8 mouse cellular contexts compared by ENCODE assay signal in genomic region chr9:107587833-107588639, GRCm38 (mm10). TPM values are rescaled to one million over a fixed set of nuclear protein-coding genes. Genes with fewer than 3 reads are reported as not detected.
DNase-seq lines count a peak whose midpoint lies in the region; ATAC-seq lines count a peak whose summit lies in the region.

No protein-coding gene starts in this region.

- peak overlapping the region; percentile 61 for H3K9ac ChIP-seq in hindbrain, embryonic 12.5 days
- H3K9ac ChIP-seq in liver, embryonic 13.5 days, result peak overlapping the region; percentile 89
- H3K9ac ChIP-seq in neural tube, embryonic 15.5 days (replicated peaks), result peak overlapping the region; percentile 65

- no peaks in the 10 kb centered on the region for H3K9me3 ChIP-seq in hindbrain, embryonic 12.5 days (replicated peaks)
- H3K9me3 ChIP-seq in liver, embryonic 13.5 days (replicated peaks), result no peaks in the 10 kb centered on the region
- H3K9me3 ChIP-seq in neural tube, embryonic 15.5 days (replicated peaks), result no peaks in the 10 kb centered on the region

- ATAC-seq in hindbrain, embryonic 12.5 days (ENCODE audit: low FRiP score), result no peak; the same call in 1 of the 2 replicates
- ATAC-seq in liver, embryonic 13.5 days (ENCODE audit: low read depth), result peak; percentile 13
- peak; percentile 45 for ATAC-seq in neural tube, embryonic 15.5 days (ENCODE audit: low FRiP score)

- WGBS in hindbrain, embryonic 12.5 days, result 7% methylated on average over 33 of the region's 33 CpGs
- 1% methylated on average over 33 of the region's 33 CpGs for whole genome bisulfite sequencing in liver, embryonic 13.5 days (ENCODE audit: insufficient replicate concordance)
- WGBS in neural tube, embryonic 15.5 days, result 5% methylated on average over 33 of the region's 33 CpGs

- H3K4me3 ChIP-seq in hindbrain, embryonic 12.5 days, result peak overlapping the region; percentile 60
- peak overlapping the region; percentile 80 for H3K4me3 ChIP-seq in liver, embryonic 13.5 days (replicated peaks)
- peak overlapping the region; percentile 84 for H3K4me3 ChIP-seq in neural tube, embryonic 15.5 days (replicated peaks)

- H3K36me3 ChIP-seq in hindbrain, embryonic 12.5 days, result peaks cover 42% of the 10 kb centered on the region
- H3K36me3 ChIP-seq in liver, embryonic 13.5 days, result peaks cover 70% of the 10 kb centered on the region
- peaks cover 25% of the 10 kb centered on the region for H3K36me3 ChIP-seq in neural tube, embryonic 15.5 days

- H3K4me2 ChIP-seq in hindbrain, embryonic 12.5 days (replicated peaks), result peak overlapping the region; percentile 86
- H3K4me2 ChIP-seq in liver, embryonic 13.5 days, result peak overlapping the region; percentile 85
- peak overlapping the region; percentile 75 for H3K4me2 ChIP-seq in neural tube, embryonic 15.5 days

- H3K27me3 ChIP-seq in hindbrain, embryonic 12.5 days, result no peaks in the 10 kb centered on the region
- H3K27me3 ChIP-seq in liver, embryonic 13.5 days, result no peaks in the 10 kb centered on the region
- no peaks in the 10 kb centered on the region for H3K27me3 ChIP-seq in neural tube, embryonic 15.5 days (replicated peaks)

- no peak overlapping the region for H3K27ac ChIP-seq in hindbrain, embryonic 12.5 days
- peak overlapping the region; percentile 99 for H3K27ac ChIP-seq in liver, embryonic 13.5 days
- H3K27ac ChIP-seq in neural tube, embryonic 15.5 days (replicated peaks), result peak overlapping the region; percentile 72

- H3K4me1 ChIP-seq in hindbrain, embryonic 12.5 days, result peaks cover 13% of the 10 kb centered on the region
- peaks cover 73% of the 10 kb centered on the region for H3K4me1 ChIP-seq in liver, embryonic 13.5 days (replicated peaks)
- peaks cover 17% of the 10 kb centered on the region for H3K4me1 ChIP-seq in neural tube, embryonic 15.5 days

- peak; percentile 81 for DNase-seq in adrenal gland, postnatal 14 days
- DNase-seq in adrenal gland, postnatal 4 days (ENCODE audit: low spot score in 2 of 2), result no peak
- peak; percentile 73 for DNase-seq in 3T3-L1 (ENCODE audit: low read depth, low spot score)
- DNase-seq in embryo, embryonic 11 days, result peak; percentile 68
- peak; percentile 70 for DNase-seq in liver, embryonic 13.5 days
- no peak for DNase-seq in T-cell, adult 2 months (ENCODE audit: low spot score)

RNA-seq across cellular contexts. Expression of gene Ifrd2, which starts 0.6 kb away (rescaled TPM):
- total RNA-seq in adrenal gland, postnatal 14 days (2021), result 42.1 and 43.1 TPM in 2 replicates
- total RNA-seq in adrenal gland, postnatal 4 days (2021), result 10 to 100 TPM; 40.9 to 41.4 TPM
- polyA plus RNA-seq in hindbrain, embryonic 12.5 days (2016; fragmentation: Nextera tagmentation; extraction: Ambion mirVana), result 19.5 and 21.9 TPM in 2 replicates
- 167 and 175 TPM in 2 replicates for polyA plus RNA-seq in liver, embryonic 13.5 days (2015; fragmentation: Nextera tagmentation; extraction: Ambion mirVana)
- 14.4 and 25.2 TPM in 2 replicates for polyA plus RNA-seq in neural tube, embryonic 15.5 days (2015; fragmentation: Nextera tagmentation; extraction: Ambion mirVana)

RNA-seq across cellular contexts. Expression of gene Hyal3, which starts 7.4 kb away (rescaled TPM):
- 1.4 and 1.6 TPM in 2 replicates for total RNA-seq in adrenal gland, postnatal 14 days (2021)
- 1 to 10 TPM; 2.7 to 2.9 TPM for total RNA-seq in adrenal gland, postnatal 4 days (2021)
- polyA plus RNA-seq in hindbrain, embryonic 12.5 days (2016; fragmentation: Nextera tagmentation; extraction: Ambion mirVana), result 1.2 and 1.4 TPM in 2 replicates
- polyA plus RNA-seq in liver, embryonic 13.5 days (2015; fragmentation: Nextera tagmentation; extraction: Ambion mirVana), result 0.82 and 1.2 TPM in 2 replicates
- 2.0 and 2.2 TPM in 2 replicates for polyA plus RNA-seq in neural tube, embryonic 15.5 days (2015; fragmentation: Nextera tagmentation; extraction: Ambion mirVana)

RNA-seq across cellular contexts. Expression of gene Naa80, which starts 9.3 kb away (rescaled TPM):
- 19.6 and 21.0 TPM in 2 replicates for total RNA-seq in adrenal gland, postnatal 14 days (2021)
- total RNA-seq in adrenal gland, postnatal 4 days (2021), result 10 to 100 TPM; 17.4 to 18.0 TPM
- 13.5 and 15.0 TPM in 2 replicates for polyA plus RNA-seq in hindbrain, embryonic 12.5 days (2016; fragmentation: Nextera tagmentation; extraction: Ambion mirVana)
- polyA plus RNA-seq in liver, embryonic 13.5 days (2015; fragmentation: Nextera tagmentation; extraction: Ambion mirVana), result 10.5 and 12.2 TPM in 2 replicates
- polyA plus RNA-seq in neural tube, embryonic 15.5 days (2015; fragmentation: Nextera tagmentation; extraction: Ambion mirVana), result 16.9 and 19.7 TPM in 2 replicates

RNA-seq across cellular contexts. Expression of gene Hyal1, which starts 11.3 kb away (rescaled TPM):
- total RNA-seq in adrenal gland, postnatal 14 days (2021), result 9.9 and 17.6 TPM in 2 replicates
- 1 to 10 TPM; 5.1 to 5.4 TPM for total RNA-seq in adrenal gland, postnatal 4 days (2021)
- 8.1 and 9.6 TPM in 2 replicates for polyA plus RNA-seq in hindbrain, embryonic 12.5 days (2016; fragmentation: Nextera tagmentation; extraction: Ambion mirVana)
- 2.6 TPM in 2 replicates for polyA plus RNA-seq in liver, embryonic 13.5 days (2015; fragmentation: Nextera tagmentation; extraction: Ambion mirVana)
- polyA plus RNA-seq in neural tube, embryonic 15.5 days (2015; fragmentation: Nextera tagmentation; extraction: Ambion mirVana), result 8.5 and 11.0 TPM in 2 replicates

RNA-seq across cellular contexts. Expression of gene Hyal2, which starts 20.3 kb away (rescaled TPM):
- 35.0 and 38.9 TPM in 2 replicates for total RNA-seq in adrenal gland, postnatal 14 days (2021)
- 10 to 100 TPM; 39.4 to 47.2 TPM for total RNA-seq in adrenal gland, postnatal 4 days (2021)
- polyA plus RNA-seq in hindbrain, embryonic 12.5 days (2016; fragmentation: Nextera tagmentation; extraction: Ambion mirVana), result 105 and 109 TPM in 2 replicates
- polyA plus RNA-seq in liver, embryonic 13.5 days (2015; fragmentation: Nextera tagmentation; extraction: Ambion mirVana), result 43.8 and 44.7 TPM in 2 replicates
- polyA plus RNA-seq in neural tube, embryonic 15.5 days (2015; fragmentation: Nextera tagmentation; extraction: Ambion mirVana), result 56.0 and 57.3 TPM in 2 replicates

Comparison
In these comparisons a context has a peak if more than half of its experiments do, and no peak if none do; other contexts are left out.
1. DNase-seq: peak in adrenal gland, postnatal 14 days (single experiment), 3T3-L1 (single experiment), embryo, embryonic 11 days (single experiment) and liver, embryonic 13.5 days (single experiment); none in adrenal gland, postnatal 4 days (0 of 2) and T-cell, adult 2 months (single experiment).
2. Peak in every context shown above with its lines, with median percentiles within 50 percentile points of each other: H3K4me2 ChIP-seq, H3K4me3 ChIP-seq and H3K9ac ChIP-seq.